Mouse (Mus musculus) mouse trophoblast stem cell (cell line): Measurements from ENCODE around the gene Tcf7l2.

ENCODE experiments used
- in situ Hi-C, 2 experiments: fragments of 300-500 bp; cut with MseI, MboI; formaldehyde crosslinking; loops; 2 replicates in 1 of 2; 3 replicates in 1 of 2; pipeline ENCODE4 v1.15.1; 2025

The Tcf7l2 gene

DNA sequence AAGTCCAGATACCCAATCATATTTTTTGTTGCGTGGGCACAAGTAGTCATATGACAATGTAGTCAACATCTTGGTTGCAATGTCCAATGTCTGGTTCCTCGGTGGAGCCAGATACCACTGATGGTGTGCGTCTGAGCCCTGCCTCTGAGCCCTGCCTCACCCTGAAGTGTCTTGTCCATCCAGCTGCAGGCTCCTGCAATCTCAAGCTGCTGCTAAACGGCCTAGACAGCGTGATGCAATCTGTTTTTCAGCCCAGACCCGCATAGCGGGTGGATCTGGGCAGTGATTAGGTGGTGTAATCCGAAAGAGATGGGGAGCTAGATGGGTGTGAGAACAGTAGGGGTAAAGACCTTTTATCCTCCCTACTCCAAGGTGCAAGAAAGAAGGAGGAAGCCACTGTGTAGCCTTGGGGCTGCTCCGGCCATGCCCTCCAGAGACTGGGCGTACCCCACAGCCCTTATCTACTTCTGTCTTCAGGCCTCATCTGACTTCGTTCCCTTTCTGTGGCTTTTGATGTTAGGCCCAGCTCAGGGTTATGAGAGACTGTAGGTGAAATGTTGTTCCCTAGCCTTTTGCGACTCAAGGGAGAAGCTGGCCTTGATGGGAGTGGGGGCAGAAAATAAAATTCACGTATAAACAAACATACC lies 86.1 kb downstream of the Tcf7l2 start:
- in situ Hi-C loops: no loop called here

DNA sequence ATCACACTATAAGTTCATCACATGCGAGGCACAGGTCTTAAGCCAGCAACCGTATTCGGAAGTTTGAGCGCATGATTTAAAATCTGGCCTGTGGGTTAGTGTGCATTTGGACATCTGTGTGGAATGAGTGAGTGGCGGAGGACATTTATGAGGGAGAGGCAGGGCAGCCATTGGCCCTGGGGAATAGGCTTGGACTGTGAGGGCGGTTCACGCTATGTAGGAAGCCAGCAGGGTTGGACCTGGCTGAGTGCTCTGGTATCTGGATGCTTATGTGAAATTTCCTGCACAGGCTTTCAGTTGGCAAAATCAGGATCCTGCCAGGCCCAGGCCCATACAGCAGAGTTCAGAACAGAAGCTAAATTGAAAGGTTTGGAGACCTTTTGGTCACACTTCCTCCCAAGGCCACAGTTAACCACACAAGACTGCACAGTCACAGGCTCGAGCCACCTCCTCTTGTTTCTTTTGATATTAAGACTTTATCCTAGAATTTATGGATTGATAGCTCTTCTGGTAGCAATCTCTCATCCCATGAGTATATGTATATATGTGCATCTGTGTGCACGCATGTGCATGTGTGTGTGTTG lies 89.4 kb downstream of the Tcf7l2 start:
- in situ Hi-C loops: no loop called here

DNA sequence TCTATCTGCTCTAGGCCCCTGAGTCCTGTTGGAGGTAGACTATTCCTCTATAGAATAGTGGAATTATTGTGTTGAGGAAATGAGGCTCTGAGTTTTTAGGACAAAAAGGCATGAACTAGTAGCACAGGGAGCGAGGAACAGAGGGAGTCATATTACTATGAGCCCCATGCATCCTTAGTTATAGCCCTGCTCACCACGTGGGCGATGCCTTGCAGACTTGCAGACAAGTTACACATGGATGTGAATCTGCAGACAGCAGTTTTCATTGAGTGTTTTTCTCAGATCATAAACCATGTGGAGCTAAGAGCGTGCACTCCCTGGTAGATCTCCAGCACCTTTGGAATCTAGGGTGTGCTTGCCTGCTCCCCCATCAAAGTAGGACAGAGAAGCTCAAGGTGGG lies 90.5 kb downstream of the Tcf7l2 start:
- in situ Hi-C loops: no loop called here

DNA sequence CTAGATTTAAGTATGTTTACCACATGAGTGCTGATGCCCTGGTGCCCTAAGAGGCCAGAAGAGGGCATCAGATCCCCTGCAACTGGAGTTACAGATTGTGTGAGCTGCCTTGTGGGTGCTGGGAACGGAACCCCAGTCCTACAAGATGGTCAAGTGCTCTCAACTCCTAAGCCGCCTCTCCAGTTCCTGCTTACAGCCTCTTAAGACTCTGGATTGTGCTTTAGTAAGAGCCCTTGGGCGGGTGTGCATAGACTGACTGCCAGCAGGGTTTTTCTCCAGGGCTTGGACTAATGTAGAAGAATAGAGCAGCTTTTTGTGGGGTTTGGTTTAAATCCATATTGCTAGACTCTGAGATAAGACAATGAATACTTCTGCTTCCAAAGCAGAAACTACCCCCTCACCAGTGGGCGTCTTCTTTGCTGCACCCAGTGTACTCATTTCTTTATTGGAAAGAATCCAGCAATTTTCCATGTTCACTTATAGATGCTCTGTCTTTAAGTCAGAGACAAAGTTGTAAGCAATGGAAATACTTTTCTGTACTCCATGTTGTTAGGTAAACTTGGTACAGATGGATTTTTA lies 92.3 kb downstream of the Tcf7l2 start:
- in situ Hi-C loops: no loop called here

DNA sequence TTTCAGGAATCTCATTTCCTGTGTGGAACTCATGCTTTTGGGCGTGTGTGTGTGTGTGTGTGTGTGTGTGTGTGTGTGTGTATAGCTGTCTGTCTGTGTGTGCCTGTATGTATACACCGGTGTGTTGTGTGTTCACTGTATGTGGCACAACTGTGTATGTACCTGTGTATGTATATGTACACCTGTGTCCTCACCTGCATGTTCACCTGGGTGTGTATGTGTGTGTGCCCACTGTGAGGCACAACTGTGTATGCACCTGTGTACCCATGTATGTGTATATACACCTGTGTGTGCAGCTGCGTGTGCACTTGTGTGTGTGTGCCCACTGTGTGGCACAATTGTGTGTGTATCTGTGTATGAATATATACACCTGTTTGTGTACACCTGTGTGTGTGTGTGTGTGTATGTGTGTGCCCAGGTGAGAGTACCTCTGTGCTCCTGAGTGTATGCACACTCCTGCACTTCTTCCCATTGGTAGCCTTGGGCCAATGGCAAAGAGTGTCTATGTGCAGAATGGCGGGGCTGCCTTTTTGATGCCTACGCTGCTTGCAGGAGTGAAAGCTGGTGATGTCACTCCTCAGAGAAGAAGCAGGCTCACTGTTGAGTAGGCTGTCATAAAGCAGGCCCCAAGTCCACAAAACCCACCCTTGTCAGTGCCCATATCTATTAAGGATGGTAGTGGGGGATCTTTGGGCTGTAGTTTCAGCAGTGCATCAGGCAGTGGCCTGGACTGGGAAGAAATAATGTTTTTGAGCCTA lies 95.5 kb downstream of the Tcf7l2 start:
- in situ Hi-C loops: no loop called here

DNA sequence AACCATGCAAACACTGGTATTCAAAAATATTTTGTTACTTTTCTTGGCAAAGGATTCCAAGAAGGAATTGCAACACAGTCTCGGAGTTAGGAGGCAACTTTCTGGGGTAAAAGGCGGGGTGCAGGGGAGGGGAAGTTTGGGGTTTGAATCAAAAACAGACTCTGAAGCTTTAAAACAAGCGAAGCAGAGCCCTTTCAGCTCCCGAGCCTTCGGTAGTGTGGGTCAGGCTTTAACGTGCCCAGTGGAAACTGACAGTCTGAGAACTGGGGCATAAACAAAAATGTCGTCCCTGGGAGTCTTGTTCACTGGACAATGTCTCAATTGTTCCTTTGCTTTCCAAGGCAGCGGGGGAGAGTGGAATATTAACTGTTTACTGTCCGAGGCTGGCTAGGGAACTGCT lies 96.3 kb downstream of the Tcf7l2 start:
- in situ Hi-C loops: no loop called here

DNA sequence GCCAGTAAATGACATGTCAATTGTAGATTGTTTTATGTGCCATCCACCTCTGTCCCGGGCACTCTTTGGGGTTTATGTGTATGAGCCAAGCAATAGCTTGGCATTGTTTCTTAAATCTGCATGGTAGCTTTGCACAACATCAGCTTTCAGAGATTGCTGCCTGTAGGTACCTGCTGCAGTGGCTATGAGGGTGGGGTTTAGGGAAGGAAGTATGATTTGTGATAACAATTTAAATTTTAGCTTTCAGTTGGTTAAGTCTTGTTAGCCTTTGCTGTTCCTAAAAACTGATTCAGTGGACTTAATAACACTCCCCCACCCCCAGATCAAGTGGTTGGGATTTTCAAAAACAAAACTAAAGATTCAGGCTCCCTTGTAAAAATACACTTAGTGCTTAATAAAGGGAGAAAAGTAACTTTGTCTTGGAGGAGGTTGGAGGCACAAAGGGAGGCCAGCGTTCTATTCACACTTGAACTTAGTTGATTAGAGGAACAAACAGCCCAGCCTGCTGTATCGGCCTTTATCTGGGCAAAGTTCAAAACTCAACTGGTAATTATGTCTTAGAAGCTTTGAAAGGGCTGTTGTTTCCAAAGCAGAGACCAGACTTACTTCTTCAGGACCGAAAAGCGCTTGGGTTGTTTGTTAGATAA lies 96.9 kb downstream of the Tcf7l2 start:
- in situ Hi-C loops: no loop called here

DNA sequence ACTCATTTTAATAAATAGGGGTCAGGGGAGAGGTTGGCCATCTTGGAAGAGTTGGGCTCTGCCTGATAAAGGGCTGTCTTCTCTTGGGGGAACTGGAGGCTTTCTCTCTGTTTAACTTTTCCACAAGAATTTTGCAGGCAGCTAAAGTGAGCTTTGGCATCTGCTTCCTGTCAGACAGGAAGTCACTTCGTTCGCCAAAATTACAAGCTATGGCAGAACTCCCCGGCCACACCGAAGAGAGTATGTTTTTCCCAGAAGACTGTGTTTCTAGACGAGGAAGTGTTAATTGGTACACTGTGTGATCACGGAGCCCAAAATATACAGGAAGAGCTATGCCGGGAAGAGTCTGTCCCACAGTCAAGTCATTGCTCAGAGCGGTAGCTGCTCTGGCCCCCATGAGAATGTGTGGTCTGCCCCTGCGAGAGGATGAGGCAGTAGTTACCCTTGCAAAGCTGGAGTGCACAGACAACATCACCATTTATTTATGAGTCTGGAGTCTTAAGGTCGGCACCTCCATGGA lies 97.5 kb downstream of the Tcf7l2 start:
- in situ Hi-C loops: no loop called here

DNA sequence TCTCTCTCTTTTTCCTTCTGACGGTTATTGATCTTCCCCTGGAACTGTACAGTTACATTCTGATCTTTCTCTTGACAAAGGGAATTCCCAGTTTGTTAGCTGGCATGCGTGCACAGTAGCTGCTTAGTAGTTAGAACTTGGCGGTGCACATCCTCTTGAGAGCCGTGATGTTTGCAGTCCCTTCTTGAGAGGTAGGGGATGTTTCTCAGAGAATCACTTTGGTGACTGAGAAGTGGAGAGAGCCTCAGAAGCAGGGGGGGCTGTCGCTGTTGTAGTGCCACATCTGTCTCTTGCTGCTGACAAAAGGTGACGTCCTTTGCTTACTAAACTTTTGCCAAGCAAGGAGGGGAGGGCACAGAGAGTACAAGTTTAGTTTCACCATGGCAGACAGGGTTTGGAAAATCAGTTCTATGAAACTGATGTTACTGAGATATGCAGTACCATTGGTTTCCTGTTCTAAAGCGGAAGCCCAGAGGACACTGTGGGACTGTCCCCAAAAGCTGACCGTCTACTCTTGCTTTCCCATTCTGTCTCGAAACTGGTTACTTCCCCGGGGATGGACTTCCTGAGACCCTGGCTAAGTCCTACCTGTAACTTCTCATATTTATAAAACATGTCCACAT lies 99.0 kb downstream of the Tcf7l2 start:
- in situ Hi-C loops: no loop called here

DNA sequence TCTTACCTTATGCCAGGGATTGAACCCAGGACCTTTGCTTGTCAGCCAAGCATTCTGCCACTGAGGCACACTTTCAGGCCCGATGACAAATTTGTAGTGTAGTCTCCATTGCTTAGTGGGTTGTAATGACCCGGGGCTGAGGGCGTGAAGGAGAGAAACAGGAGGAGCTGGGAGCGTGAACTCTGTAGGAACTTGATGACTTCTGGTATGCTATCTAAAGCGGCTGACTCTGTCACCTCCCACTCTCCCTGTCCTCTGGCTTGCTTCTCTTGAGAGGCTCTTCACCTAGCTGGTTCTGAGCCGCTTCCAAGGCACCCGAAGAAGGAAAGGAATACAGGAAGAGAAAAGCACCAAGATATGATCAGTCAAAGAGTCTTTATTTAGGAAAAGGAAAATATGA lies 100.4 kb downstream of the Tcf7l2 start:
- in situ Hi-C loops: no loop called here

DNA sequence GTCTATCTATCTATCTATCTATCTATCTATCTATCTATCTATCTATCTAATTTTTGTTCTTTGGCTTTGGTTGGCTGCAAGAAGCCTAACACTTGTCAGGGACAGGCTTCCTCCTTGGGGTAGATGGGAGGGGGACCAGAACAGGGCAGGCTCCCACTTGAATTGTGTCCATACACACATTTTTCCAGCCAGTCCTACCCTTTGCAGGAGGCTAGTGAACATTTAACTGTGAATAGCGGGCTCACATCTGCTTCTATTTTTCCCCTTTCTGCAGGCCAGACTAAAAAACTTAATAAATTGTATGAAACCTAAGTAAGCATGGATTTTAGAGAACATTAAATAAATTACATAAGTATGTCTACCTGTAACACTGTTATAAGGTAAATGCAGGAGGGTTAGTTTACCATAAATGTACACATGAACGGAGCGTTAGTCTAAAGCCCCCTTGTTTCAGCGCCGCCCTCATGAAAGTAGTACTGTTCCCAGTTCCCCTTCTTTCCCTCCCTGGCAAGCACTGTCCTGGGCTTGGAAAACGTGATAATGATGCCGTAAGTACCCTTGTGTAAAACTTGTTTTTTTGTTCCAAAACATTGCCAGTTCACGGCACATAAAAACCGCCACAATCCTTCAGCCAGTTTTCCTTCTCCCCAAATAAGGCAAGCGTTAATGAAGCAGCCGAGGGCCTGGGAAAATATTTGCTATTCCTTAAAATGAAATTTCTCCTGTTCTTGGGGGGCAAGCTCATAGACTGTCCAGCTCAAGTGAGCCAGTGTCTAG lies 101.7 kb downstream of the Tcf7l2 start:
- in situ Hi-C loops: no loop called here

DNA sequence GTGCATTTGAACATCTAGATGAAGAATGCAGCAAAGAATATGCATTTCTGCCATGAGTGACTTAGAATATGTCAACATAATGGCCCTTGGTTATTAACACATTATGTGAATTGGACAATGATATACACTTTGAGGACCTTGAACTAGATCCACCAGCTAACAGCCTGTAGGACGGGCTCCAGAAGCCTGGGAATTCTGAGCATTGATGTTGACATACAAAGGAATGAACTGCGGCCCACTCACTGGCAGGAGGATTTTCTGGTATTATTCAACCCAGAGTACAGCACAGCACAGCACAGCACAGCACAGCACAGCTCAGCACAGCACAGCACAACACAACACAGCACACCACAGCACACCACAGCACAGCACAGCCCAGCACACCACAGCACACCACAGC lies 104.1 kb downstream of the Tcf7l2 start:
- in situ Hi-C loops: no loop called here

DNA sequence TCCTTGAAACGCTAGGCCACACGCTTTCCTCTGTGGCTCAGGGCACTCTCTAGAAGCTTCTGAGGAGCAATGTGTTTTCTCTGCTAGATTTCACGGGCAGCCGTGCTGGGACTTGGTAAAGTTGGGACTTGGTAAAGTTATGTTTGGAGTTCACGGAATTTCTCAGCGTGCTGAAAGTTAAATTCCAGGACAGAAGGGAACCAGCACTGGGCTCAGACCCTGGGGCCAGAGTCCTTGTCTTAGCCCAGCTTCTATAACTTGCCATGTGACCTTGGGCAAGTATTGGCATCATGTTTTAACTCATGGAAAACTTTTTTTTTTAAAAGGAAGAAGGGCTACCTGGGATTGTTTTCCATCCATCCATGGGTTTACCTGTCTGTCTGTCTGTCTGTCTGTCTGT lies 104.6 kb downstream of the Tcf7l2 start:
- in situ Hi-C loops: no loop called here

DNA sequence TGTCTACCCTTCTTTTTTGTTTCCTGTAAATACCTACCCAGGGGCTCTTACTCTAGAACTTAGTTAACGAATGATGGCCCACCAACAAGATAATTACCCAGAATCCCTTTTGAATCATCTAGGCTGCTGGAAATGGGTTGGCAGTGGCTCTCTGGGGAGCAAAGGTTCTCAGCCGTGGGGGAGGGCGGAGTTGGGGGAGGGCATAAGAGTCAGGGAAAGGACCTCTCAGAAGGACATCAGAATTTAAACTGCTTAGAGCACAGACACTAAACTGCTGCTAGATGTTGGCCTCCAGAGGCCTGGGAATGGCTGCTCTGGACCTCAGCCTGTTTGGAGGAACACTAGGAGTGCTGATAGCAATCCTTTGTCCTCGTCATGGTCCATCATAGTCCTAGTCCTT lies 105.4 kb downstream of the Tcf7l2 start:
- in situ Hi-C loops: no loop called here

DNA sequence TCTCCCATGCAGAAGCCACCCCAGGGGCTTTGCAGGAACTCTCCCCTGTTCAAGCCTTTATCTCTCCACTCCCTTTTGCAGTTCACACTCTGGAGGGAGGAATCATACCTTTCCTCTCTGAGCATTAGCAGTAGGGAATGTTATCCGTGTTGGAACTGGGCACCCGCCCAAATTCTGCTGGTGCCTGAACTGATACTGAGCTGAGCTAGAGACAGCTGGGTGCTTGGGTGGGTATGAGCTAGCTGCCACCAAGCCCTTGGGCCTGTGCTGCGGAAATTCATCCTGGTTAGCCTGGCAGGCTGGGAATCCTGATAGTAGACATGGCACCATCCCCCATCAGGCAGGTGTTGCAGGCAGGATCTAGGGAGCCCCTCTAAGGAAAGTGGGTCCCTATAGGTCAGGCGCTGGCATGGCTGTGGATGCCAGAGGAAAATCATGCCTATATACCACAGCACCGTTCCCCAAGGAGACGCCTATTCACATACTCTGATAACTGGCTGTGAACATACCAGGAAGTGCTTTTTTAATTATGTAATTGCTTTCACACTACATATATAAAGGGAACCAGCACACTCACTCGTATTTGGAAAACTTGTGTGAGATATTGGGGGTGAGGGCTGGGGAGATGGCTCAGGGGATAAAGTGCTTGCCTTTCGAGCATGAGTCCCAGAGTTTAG lies 108.9 kb downstream of the Tcf7l2 start:
- in situ Hi-C loops: no loop called here

DNA sequence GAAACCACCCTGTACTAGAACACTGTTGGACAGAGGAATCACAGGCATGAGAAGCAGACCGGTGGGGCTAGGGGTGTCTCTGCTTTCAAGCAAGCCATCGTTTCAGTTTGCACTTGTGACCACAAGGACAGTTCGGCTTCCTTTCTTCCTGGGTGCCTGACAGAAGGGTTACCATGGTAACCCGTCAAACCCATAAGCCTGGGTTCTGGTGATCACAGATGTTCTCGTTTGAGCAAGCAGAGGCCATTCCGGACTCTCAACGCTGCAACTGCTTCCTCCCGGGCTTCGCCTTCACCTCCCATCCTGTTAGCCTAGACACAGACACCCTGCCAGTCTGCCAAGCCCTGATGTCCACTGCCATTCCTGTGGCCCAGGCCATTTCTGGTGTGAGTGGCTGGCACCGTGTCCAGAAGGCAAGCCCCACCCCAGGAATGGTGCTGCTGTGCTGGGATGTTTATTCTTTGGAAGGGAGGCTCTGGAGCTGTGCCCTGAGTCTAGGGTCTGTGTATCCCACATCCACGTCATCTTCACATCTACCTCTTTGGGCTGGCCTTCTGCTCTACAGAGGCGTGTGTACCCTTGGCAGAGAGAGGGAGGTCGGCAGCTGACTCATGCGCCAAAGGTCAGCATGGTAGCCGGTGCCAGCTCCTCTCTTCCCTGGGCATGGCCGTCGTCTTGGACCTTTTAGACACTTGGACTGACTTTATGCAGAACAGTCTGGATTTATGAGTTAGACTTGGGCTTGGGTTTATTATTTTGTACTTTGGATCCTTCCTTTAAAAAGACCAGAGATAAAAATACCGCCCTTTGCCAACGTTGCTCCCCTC lies 110.1 kb downstream of the Tcf7l2 start:
- in situ Hi-C loops: no loop called here

DNA sequence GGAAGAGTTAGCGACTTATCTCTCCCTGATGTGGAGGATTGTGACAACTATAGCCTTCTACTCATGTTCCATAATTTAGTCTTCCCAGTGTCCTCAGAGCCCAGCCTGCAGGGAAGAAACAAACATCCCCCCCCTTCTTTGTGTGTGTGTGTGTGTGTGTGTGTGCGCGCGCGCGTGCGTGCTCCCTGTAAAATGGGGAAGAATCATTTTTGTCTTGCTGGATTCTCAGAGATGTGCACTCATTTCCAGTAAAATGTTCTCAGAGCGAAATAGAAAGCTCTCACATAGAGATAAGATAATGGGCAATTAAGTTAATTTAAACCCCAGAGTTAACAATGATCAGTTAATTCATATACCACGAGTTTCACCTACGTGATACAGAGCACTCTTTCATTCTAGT lies 112.8 kb downstream of the Tcf7l2 start:
- in situ Hi-C loops: no loop called here

DNA sequence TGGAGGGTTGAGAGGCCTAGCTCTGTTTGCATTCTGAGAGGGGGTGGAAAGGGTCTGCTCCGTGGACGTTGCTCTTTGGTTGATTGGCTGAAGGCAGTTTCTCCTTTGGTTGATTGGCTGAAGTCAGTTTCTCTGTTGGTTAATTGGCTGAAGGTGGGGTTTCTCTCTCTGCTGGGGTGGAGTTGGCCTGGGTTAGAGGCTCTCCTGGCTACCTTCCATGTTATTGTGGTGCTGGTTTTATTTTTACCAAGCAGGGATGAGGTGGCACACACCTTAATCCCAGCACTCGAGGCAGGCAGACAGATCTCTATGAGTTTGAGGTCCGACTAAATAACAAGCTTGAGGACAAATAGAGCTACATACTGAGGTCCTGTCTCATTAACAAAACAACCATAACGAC lies 114.0 kb downstream of the Tcf7l2 start:
- in situ Hi-C loops: no loop called here

DNA sequence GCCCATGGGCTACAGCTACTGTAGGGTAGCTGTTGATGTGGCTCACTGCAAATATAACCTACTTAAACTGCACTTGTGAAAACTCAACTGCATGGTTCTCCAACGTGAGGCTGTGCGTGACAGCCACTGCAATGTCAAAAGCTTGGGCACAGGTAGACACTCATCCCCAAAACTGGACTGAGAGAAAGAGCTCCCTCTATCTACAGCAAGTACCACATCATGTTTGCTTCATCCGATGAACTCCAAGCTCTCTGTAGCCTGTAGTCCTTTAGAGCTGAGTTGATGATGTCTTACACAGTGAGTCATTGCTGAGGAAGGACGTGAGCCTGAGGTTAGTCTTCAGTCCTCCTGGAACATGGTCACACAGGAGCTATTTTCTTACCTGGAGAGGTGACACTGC lies 115.7 kb downstream of the Tcf7l2 start:
- in situ Hi-C loops: no loop called here
